Mouse (Mus musculus): ENCODE results near the gene Rnls.

Gene Rnls

GRCm38 (mm10) chr19:33262421-33262820 lies 129.7 kb downstream of the Rnls start:
- DNase-seq (ENCODE audit: low spot score): no peak

DNA sequence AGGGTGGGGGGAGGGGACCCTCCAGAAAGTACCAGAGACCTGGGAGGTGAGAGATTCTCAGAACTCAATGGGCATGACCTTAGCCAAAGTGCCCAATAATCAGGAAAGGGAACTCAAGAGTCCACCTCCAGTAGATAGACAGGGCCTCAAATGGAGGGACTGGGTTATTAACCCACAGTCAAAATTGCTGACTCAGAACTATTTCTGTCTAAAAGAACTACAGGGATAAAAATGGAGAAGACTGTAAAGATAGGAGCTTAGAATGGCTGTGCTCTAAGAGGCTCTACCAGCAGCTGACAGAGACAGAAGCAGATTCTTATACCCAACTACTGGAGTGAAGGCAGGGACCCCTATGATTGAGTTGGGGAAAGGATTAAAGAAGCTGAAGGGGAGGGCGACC lies 132.9 kb downstream of the Rnls start:
- no peak for DNase-seq (ENCODE audit: low spot score)

DNA sequence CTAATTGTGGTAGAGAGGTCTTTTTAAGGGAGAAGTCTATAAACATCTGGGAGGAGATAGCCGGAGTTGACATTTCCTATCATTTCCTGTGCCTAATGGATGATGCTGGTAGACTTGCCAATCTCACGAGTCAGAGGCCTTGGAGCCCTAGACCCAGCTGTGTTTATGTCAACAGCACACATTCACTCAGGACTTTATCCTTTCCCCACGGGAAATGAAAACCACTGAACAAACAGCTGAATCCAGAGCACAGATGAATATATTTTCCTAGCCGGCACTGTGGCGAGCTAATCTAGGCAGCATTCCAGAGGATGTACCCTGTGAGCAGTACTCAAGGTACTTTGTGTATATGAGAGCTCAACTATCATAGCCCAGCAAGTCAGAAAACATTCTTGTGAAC lies 138.2 kb downstream of the Rnls start:
- DNase-seq (ENCODE audit: low spot score): no peak

DNA sequence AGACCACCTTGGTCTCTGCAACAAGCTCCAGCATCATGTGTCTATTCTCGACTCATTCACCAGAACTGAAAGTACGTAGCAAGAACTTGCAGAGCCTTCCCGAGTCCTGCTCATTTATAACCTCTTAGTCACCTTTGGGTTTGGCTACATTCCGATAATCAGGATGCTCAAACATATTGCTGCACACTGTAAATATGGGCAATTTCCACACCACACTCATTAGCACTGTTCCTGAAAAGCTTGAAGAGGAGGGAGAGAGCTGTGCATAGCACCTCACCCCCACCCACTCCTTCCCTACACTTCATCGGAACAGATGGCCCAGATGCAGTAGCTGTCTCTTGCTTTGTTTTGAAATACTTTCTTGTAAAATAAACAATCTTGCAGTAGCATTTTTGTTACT lies 139.9 kb downstream of the Rnls start:
- no peak for DNase-seq (ENCODE audit: low spot score)

DNA sequence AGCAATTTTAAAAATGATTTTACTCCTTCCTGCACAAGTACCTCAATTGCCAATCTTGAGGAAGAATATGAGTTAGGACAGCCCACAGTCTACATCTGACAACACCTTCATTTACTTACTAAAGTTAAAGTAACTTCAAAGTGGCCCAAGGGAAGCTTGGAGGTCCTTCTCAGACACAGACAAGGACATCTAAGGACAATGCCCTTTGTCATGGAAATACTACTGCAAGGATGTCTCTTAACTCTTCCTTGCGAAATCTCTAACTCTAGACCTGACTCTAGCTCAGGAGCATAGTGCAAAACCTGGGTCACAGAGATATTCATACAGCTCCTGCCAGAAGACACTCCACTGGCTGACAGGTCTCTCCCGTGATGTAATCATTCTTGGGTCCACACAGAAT lies 147.9 kb downstream of the Rnls start:
- no peak for DNase-seq (ENCODE audit: low spot score)

DNA sequence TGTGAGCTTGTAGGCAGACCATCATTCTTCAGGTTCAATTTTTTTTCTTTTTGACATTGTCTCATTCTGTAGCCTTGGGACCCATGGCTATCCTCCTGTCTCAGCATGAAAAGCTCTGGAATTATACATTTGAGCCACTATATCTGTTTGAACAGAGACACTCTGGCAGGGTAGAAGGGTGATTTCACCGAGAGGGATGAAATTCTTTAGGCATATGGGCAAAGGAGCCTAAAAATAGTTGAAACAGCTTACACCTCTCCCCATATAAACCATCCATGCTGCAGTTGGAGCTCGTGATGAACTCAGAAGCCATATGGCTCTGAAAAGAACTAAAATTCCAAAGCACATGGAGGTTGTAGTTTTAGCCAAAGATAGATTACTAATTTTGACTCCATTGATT lies 151.7 kb downstream of the Rnls start:
- DNase-seq (ENCODE audit: low spot score): no peak

- DNase-seq (ENCODE audit: low spot score): no peak
Observed at GRCm38 (mm10) chr19:33232902-33233301, 159.2 kb downstream of the Rnls start.

DNA sequence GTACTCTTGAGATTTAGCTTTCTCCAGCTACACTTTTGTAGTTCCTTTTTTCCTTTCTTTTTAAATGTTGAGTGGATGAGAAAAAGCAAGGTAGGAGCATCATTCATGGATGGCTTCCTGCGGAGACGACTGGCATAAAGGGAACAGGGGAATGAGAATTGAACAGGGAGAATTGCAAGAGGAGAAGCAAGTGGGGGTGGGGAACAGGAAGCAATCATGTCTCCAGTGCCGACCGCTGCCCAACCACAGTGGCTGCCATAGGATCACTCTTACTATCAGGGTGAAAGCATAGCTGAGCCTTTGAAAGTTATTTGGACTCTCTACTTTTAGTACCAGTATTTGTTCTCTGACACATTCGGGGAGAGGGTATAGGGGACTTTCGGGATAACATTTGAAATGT lies 160.8 kb downstream of the Rnls start:
- no peak for DNase-seq (ENCODE audit: low spot score)

DNA sequence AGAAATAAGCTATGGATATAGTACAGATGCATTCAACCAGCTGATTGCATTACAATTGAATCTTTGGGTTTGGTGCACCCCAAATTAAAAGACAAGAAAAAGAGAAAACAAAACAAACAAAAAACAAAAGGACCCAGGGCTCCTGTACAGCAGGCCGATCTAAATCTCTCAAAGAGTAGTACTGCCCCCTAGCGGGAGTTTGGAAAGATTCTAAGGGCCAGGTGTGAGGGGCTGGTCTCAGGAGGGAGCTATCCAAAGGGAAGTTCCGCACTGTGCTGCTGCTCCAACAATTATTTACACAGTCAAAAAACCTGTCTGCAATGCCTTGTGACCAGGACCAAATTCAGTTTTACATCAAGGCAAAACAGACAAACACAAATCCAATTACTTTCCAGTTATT lies 165.1 kb downstream of the Rnls start:
- DNase-seq (ENCODE audit: low spot score): peak; percentile 89

GRCm38 (mm10) chr19:33225858-33226705 lies 166.0 kb downstream of the Rnls start:
- peak; percentile 31 for DNase-seq (ENCODE audit: low spot score)

DNA sequence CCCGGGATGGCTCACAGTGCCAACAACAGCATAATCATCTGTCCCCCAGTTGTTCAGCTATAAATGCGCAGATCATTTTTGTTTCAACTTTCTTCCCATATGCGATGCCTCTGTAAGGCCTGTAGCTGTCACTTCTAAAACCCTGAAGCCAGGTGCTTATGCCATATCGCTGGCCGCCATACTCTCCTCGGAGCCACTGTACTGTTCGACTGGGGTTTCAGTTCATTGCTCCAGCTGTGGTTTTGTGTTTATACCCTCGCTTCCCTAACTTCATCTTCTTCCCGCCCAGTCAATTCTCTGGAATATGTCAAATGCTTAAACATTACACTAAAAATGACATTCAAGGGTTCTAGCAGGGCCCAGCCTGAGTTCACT lies 167.1 kb downstream of the Rnls start:
- no peak for DNase-seq (ENCODE audit: low spot score)

GRCm38 (mm10) chr19:33224181-33225001 lies 167.7 kb downstream of the Rnls start:
- DNase-seq (ENCODE audit: low spot score): peak; percentile 94

DNA sequence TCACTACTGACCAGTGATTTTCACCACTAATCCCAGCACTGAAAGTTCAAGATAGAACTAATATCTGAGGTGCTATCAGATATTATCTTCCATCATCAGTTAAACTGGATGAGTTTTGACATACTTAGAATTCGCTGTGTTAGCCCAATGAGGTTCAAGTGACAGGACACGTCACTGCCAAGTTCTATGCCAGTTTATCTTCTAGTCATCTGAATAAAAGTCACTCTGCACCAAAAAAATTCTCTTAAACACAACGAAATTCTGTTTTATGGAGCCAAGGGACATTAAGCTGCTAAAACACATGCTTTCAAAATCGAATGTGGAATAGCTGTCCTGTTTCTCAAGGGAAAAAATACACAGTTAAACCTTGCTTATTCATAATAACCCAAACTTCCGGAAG lies 168.3 kb downstream of the Rnls start:
- DNase-seq (ENCODE audit: low spot score): no peak

DNA sequence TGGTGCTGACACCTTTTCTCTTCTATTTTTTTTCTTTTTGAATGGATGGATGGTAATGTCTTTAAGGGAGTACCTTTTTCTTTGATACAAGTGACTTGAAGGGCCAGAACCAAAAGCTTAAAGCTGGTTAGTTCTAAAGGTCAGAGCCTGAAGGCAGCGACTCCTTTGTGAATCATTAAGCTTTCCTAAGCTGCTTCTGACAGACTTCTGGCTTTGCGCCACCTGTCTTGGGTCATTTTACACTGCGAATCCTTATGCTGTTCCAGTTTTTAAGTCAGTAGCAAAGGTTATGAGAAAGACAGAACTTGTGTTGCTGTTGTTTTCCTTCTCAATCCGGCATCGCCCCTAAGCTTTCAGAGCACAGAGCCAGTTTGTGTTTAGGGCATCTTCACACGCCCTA lies 168.8 kb downstream of the Rnls start:
- peak; percentile 70 for DNase-seq (ENCODE audit: low spot score)

- peak; percentile 16 for DNase-seq (ENCODE audit: low spot score)
Observed at GRCm38 (mm10) chr19:33222595-33223223, 169.4 kb downstream of the Rnls start.

DNA sequence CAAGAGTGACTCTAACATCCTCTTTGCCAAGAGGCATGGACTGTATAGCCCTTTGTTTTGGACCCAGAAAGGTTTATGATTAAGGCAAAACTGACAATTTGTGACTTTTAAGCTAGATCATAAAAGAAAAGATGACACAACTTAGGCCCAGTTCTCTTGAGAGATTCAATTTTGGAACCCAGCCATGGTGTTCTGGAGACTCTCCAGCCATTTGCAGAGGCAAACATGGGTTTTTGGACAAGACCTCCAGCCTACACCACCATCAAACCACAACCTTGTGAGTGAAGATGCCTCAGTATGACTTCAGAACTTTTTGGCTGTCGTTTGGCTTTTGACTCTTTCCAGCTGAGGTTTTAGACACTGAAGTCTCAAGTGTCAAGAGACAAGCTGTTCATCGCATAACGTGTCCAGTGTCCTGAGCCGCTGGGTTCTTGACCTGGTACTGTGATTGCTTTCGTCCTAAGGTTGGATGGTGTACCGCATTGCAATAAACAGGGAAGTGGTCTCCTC lies 174.2 kb downstream of the Rnls start:
- no peak for DNase-seq (ENCODE audit: low spot score)

DNA sequence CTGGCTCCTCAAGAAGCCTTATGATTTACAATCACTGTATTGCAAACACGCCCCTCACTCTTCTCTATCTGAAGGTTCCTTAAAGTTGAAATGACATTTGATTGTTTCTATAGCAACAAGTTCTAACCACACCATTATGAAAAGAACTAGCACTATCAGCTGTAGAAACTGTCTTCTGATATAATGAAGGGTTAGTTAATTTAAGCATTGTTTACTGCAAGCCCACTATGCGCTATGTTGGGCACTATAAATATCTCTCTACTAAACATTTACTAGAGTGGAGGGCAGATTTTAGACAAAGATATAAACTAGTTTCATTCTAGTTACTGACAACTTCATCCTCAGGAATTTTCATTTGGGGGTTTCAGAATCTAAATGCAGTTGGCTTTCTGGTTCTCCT lies 182.4 kb downstream of the Rnls start:
- DNase-seq (ENCODE audit: low spot score): no peak

DNA sequence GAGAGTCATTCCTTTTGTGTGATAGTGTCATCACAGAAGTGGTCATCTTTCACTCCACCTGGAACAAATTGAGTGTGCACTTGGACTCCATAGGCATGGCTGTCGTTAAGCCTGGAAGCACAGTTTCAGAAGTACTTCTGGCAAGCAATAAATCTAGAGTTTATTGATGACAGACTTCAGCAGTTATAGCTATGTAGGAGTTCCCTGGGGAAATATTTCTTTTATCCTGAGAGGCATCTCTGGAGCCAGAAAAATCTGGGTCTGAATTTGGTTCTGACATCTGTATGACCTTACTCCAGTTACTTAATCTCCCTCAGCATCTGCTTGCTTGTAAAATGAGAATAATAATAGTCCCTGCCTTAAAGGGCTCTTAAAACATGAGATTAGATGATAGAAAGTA lies 184.1 kb downstream of the Rnls start:
- no peak for DNase-seq (ENCODE audit: low spot score)

DNA sequence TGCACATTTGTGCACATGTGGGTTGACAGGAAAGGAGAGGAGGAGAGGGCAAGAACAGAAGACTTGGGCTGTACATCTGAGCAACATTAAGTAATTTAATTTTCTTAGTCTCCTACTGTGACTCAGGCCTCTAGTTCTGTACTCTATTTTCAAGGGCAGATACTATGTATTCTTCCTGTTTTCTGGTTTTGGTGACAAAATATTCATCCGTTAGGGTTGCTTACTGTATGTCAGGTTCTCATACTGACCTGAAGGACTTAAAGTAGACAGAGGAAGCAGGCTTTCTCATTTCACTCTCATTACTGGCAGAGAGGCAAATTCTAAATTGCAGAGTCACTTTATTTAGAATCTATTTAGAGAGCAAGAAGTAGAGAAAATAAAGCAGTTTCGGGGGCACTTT lies 186.7 kb downstream of the Rnls start:
- no peak for DNase-seq (ENCODE audit: low spot score)

- DNase-seq (ENCODE audit: low spot score): no peak
Observed at GRCm38 (mm10) chr19:33202422-33202821, 189.7 kb downstream of the Rnls start.

GRCm38 (mm10) chr19:33201181-33201580 lies 190.9 kb downstream of the Rnls start:
- peak; percentile 12 for DNase-seq (ENCODE audit: low spot score)

- DNase-seq (ENCODE audit: low spot score): no peak
Observed at GRCm38 (mm10) chr19:33192064-33192463, 200.0 kb downstream of the Rnls start.

GRCm38 (mm10) chr19:33188766-33189165 lies 203.3 kb downstream of the Rnls start:
- DNase-seq (ENCODE audit: low spot score): no peak

Data from MN1 (cell line).